Mouse (Mus musculus) right cerebral cortex, postnatal 25 days (tissue): ENCODE results near the gene Tmem176b.
"Not testable (repeated sequence)": the region's sequence is repeated elsewhere in the genome, so short reads cannot be mapped to it uniquely, and the experiment has no call there.

Source experiments
- DNase-seq: peaks from one replicate; pipeline ENCODE4 v3.0.0; 2022

The Tmem176b gene

DNA sequence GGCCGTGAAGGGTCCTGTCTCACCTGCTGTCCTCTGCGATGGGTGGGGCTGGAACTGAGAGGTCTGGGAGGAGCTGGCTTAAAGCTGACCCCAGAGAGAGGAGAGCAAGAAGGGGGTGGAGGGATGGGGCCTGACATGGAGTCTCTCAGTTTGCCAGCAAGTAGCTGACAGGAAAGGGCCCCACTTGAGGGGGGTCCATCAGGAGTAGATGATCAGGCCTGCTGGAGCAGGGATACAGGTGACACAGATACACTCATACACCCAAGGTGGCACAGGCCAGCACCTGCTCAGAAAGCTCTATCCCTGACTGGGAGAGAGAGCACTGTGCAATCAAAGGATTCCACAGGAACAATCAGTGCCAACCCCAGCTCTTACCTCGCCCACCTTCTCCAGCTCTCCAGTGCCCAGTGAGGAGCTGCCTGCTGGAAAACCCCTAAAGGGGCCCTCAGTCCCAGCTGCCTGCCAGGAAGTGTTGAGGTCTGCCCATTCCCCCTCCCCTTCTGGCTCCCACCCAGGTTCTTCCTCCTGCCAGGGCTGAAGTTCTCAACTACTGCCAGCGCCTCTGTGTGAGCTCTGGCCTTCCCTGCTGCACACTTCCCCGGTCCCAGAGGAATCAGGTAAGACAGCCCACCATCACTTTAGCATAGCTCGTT is at the start of gene Tmem176b:
TSS of gene Tmem176b (minus strand) at position 524 of the 653 bp plus-strand sequence.
- peak; percentile 72 for DNase-seq

DNA sequence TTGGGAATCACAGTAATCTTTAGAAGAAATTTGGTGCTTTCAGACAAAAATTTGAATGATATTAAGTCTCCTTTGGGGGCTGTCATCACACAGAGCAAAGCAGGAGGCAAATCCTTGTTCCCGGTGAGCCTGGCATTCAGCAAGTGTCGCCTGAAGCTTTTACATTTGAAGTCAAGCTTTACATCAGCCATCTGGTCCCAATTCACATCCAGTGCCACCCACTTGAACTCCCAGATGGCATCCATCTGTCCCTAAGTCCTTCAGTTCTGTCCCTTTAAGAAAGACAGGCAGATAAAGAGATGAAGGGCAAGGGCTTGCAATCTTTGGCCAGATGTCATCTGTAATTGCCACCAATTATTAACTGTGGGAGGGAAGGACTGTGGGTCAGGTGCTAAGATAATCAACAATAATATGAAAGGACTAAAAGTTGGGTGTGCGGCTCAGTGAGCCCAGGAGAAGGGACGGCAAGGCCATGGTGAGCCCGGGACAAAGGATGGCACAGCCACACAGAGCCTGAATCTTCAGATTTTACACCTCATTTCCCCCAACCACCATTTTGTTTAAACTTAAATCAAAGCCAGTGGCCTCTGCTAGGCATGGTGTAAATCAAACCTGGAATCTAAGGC is 35.3 kb upstream of the Tmem176b start:
- DNase-seq = no peak

DNA sequence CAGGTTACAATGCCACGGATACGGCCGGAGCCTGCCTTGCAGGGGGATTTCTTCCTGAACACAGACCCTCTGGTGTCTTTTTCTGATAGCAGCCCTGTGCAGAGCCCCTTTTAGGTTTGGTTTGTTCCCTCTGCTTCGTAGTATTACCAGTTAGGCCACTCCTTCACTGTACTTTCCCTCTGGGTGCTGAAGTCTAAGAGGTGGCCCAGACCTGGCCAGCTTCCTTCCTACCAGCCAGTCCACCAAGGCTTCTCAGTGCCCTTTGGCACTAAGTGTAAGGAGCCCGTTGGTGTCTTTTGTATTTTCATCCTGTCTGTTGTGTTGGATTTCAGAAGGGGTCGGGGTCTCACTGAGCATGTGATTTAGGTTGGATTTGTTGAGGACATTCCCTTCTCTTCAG is 34.2 kb upstream of the Tmem176b start:
- no peak for DNase-seq

DNA sequence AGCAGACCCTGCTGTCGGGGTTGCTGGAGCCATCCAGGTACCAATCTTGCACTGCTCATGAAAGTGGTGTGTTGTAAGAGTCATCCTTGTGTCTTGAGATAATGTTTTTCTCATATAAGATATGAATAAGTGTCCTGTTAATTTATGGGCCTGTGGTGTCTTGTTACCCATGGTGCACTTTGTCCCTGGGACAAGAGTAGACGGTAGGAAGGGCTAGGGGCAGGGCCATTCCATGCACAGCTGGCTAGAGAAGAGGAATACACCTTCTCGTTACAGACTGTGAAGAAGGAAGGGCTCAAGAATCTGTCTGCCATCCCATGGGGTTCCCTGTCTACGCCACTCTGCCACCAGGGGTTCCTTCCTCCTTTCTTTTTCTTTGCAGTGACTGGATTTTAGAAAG is 33.3 kb upstream of the Tmem176b start:
- DNase-seq = no peak

DNA sequence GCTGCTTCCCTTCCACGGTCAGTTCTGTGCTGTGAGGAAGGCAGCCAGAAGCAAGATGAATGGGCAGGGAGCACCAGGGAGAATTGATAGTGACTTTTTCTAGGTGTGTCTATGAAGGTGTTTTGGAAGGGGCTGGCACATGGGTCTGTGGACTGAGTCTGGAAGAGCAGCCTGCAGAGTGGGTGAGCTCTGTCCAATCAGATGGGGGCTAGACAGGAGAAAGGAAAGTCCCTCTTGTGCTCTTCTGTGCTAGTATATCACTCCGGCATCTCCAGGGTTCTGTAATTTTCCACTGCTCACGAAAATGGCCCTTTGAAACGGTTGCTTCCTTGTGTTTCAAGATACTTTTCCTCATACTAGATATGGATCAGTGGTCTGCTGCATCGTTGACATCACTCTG is 31.3 kb upstream of the Tmem176b start, which contains the start of gene Aoc1:
TSS of gene Aoc1 (plus strand) at position 301 of the 400 bp plus-strand sequence.
- no peak for DNase-seq

DNA sequence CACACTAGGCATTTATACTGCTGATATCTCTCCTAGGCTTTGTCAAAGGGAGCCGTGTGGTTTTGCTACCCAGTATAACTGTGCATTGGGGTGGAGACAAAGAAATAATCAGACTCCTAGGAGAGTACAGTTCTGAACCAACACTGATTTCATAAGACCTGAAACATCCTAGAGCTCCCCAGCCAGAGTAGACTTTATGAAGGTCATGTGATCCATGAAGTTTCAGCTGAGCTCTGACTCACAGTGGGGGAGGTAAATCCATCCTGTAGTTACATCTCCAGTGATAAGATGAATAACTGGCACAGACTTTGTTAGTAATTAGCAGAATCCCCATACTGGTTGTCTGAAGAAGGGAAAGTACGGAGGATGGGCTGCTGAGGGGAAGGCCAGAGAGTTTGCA is 28.5 kb upstream of the Tmem176b start:
- no peak for DNase-seq

DNA sequence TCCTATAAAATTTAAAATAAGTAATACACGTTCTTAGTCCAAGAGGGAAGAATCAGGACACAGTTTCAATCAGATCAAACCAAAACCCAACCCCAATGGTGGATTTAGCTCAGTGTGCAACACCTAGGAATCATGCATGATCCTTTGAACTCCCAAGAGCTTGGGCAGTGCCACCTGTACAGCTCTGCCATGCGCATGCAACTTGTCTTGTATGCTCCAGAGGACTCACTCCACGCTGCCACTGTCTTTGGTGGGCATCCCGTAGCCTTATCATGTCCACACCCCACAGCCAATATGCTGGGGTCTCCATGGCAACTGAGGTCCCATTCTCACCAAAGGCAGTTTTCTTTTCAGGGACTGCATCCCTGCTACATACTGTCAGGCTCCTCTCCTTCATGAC is 25.9 kb upstream of the Tmem176b start:
- DNase-seq = no peak

DNA sequence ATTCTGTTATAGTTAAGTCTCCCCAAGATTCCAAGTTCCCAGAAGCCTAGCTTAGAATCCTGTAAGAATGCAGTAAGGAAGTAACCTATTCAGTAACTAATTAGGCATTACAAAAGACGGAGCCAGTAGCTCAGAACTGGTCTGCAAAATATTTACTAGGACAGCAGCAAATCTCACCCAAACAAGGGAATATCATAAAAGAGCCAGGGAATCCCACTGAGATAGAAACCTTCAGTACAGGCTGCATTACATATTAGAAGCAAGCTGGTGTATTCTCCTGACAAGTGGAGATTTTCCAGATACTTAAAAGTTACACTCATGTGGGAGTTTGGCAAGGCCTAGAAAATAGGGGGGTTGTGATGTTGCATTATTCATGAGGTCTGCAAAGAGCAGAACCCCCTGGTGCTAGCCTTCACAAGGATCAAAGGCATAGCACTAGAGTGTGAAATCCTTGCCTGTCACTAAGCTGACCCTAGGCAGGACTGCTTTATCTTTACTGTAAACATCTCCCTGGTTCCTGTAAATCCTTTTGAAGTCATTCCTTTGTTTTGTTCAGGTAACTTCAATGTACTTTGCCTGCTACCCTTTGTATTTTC is 25.2 kb upstream of the Tmem176b start:
- DNase-seq = not testable (repeated sequence)

DNA sequence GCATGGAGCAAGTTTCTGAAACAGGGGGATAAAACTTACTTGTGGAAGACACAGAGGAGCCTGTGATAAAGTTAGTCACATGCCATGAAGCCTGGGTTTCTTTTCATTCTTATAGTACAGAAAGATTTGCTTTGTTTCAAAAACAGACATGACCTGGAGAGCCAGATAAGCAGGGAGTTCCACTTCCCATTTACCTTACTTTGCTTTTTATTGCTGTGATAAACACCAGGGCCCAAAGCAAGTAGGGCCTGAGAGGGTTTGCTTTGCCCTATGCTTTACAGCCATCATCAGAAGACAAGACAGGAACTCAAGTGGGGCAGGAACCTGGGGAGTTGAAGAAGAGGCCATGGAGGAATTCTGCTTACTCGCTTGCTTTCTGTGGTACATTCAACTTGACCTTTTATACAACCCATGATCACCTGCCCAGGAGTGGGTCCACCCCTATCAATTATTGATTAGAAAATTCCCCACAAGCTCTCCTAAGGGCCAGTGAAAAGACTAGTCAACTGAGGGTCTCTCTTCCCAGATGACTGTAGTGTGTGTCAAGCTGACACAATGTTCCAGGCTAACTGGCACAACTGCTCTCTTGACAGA is 24.0 kb upstream of the Tmem176b start:
- no peak for DNase-seq

DNA sequence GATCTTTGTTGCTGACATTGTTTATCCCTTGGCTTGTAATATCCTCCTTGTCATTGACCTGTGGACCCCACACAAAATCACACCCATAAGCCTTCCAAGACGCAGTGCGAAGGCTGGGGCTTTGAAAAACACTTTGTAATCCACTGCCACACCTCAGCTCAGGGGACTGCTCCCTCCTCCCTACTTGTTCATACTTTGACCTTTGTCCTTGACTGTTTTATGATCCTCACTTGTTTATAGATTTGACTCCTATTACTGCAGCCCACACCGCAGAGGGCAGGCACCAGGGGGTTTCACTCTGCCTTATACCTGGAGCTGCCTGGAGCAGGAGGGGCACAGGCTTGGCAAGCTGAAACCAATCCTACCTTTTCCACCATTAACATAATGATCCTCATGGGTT is 23.4 kb upstream of the Tmem176b start:
- no peak for DNase-seq

DNA sequence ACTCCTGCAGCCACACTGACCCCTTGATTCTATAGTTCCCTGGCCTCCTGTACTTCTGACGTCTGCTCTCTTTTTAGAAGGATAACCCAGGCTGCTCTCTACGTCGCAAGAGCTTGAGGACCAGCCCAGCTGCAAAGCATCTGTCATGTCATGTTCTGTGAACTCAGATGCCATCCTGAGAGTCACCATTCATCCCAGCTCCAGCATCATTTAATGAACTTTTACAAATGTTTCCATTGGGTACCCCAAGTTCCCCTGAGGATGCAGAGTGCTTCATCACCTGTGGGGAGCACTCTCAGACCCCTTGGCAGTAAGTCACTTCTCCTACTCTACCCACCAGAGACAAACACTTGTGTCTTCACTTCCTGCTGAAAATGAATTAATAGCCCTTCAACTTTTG is 22.9 kb upstream of the Tmem176b start:
- DNase-seq = no peak

DNA sequence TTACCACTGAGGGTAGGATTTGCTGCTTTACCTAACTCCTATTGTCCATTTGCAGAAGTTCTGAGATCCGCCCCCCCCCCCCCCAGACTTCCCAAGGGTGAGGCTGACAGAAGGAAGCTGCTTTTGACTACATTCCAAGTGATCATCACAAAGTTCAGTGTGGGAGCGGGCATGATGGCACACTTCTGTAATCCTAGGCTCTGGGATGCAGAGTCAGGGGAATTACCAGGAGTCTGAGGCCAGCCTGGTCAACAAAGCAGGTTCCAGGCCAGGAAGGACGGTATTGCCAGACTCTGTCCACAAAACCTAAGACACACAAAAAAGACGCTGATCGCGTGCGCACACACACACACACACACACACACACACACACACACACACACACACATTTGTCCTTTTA is 22.2 kb upstream of the Tmem176b start:
- DNase-seq = no peak

DNA sequence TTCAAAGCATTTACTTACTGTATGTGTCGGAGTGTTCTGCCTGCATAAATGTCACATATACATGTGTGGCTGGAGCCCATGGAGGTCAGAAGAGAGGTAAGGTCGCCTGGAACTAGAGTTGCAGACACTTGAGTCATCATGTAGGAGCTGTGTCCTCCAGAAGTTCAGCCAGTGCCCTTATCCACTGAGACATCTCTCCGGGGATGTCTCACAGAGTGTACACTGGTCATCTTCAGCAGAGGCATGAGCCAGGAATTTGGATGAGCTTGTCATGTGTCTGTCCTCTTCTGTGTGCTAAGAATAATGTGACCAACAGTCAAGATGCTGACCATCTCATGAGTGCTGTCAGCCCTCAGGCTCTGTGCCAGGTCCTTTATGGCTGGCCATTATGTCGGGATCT is 21.5 kb upstream of the Tmem176b start:
- DNase-seq = no peak

DNA sequence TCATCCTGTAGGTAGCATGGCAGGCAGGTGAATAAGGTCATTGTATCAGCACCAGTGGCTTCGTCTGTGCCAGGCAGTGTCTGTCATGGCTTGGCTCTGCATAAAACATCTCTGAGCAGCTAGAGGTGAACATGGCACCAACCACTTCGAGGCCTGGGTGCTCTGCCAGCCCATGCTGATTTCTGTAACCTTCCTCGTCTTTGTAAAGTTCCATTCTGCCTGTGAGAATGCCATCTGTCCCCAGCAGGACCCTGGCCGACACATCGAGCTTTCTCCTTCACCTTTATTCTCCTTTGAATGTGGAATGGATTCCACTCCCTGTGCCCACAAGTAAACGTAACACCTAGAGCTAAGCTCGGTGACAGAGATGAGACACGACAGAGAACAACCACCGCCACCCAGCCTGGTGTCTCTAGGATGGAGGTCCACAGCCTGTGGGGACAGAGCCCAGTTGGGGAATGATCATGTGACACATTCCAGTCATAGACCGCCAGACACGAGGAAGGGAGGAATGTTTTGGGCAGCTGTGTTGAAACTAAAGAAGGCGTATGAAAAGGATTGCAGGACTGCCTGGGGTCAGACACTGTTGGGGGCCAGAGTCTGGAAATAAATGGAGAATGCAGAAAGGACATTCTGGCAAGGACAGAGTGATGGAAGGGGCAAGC is 20.5 kb upstream of the Tmem176b start:
- DNase-seq = no peak

DNA sequence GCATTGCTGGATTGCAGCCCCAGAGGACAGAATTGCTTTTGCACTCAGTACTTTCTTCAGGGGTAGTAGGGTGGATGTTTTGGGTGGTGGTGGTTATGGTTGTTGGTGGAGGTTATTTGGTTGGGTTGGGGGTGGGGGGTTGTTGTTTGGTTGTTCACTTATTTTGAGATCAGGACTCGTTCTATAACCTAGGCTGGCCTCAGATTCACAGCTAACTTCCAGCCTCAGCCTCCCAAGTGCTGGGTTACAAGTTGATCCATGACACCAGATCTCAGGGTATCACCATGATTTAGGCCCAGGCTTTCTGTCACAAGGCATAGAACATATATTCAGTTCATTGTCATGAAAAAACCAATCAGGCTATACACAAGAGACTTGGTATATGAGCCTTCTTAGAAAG is 19.6 kb upstream of the Tmem176b start:
- DNase-seq = no peak

DNA sequence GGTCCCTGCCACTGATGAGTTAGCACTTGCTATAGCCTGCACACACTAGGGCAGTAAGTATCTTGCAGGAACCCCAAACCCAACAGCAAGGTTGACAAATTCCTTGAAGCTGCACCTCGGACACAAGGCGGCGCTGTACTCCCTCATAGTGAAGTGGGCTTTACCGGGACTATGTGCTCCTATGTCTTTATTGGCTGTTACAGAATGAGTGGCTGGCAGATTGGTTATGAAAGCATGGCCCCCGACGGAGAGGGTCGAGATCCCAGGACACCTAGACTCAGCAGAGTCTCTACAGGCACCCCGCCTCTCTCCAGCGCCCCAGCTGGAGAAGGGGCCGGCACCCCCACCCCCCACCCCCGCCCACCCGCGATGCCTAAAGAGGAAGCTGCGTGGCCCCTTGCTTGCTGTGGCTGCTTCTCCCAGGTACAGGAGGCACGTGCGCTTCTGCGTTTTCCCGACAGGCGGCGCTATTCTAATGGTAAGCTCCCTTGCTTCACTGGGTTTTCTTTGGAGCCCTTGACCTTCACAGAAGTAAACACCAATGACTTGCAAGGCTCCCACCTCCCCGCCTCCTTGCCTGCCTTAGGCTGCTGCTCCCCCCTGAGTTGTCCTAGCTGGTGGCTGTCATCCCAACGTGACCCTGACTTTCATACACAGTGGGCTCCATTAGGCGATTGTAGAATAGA is 19.0 kb upstream of the Tmem176b start:
- DNase-seq = peak; percentile 27

DNA sequence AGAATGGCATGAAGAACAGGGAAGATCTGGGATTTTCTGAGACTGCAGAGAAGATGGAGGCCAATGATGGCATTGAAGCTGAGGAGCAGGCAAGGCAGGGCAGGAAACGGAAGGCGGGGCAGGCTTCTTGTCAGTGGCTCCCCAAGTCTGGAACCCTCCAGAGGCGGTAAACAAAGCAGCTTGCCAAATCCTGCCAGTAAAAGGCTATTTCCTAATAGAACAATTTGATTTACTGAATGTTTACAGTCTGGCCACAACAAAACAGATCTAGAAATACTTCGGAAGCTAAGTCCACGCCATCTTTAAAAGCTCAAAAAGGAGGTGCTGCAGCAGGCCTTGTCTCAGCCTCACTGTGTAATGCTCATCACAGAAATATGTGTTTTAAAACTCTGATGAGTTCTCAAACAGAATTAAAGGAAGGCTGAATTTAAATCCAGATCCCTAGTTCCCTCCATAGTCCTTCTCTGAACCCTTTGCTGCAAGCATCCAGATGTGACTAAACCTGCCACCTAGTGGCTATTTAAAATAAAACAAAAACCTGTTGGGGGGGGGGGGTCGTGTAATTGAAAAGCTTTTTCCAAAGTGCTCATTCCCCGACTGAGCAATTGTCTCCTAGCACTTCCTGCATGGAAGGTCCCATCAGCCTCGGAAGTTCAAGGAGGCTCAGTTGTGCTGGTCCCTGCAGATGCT is 16.5 kb upstream of the Tmem176b start:
- DNase-seq = no peak

DNA sequence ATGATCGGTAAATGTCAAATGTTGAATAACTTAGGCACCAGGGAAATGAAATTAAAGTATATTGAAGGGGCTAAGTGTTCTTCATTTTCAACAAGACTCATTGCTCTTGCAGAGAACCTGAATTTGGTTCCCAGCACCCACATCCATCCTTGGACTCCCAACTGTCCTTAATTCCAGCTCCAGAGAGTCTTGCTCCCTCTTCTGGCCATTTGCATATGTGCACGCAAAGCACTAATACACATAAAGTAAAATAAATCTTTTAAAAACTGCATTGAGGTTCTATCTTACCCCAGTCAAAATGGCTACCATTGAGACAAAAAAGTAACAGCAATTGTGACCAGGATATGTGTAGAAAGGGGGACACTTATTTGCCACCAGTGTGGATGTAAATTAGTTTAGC is 12.9 kb upstream of the Tmem176b start:
- no peak for DNase-seq

DNA sequence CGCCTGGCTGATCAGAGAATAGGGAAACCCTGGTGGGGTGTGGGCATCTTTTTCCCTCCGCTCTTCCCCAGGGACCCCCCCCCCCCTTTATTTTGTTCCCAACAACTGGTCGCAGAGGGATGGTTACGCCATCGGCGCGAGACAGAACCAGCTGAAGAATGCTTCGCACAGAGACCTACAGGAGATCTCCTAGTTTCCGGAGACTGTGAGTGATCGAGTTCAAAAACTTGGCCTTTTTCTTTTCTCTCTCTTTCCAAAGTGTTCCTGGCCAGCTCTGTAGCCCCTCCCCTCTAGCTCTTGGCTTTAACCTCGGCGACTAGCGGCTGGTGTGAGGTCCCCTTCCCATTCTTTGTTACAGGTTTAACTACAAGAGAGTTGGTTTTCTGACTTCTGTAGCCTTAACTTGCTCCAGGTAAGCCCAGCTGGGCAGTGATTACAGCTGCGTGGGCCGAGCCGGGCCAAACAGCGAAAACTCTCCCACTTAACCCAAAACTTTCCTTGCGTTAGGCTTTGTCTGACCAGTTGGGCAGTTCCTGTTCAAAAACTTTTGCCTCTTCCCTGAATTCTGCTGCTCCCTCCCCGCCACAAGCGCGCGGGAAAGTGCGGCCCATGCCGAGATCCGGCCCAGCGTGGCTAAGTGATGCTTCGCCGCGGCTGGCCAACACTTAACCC is 10.7 kb upstream of the Tmem176b start:
- no peak for DNase-seq

DNA sequence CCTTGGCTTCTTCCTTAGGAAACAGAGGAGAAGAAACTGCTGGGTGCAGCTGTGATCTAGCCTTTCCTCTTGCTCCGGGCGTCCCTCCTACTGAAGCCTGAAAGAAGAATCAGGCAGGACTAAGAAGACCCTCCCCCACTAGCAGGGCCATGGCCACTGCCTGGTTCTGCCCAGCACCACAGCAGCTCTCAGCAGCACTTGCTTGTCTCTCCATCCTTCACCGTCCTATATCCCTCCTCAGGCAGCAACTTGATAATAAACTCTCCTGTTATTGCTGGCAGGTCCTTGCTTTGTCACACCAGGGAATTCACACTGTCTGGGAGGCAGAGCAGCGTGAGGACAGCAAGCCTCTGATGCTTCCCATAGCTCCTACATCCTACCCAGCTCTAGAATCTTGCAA is 3.8 kb upstream of the Tmem176b start:
- no peak for DNase-seq

DNA sequence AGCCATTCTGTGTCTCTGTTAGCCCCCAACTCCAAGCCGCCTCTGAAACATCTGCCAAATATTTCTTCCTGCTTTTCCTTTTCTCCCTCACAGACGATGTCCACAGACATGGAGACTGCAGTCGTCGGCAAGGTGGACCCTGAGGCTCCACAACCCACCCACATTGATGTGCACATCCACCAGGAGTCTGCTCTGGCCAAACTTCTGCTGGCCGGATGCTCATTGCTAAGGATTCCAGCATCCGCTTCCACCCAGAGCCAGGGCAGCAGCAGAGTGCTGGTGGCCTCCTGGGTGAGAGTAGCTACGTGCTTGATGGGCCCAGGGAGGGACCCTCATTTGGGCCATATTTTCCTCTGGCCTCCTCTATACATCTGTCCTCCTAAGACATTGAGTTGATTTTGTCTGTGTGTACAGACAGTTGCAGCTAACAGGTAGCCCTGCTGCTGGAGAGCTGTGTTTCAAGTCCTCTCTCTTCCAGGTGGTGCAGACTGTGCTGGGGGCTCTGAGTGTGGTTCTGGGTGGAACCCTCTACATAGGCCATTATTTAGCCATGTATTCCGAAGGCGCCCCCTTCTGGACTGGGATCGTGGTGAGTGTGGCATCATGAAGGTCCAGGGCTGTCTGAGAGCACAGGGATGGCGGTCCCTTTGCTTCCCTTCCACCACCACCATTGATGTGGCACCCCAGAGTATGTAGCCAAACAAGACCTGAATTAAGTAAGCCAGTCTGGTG is 981 bp upstream of the Tmem176b start:
- no peak for DNase-seq
